ENCODE assay signal across 27 mouse cellular contexts in genomic region chr1:65204299-65204698, GRCm38 (mm10). TPM values are rescaled to one million over a fixed set of nuclear protein-coding genes. Genes with fewer than 3 reads are reported as not detected.
"Had no signal": no experiment of that assay in that cellular context is flagged by ENCODE, and none has a peak within 500 bp of the region (broad histone marks: within the 10 kb centered on the region; RNA-seq: fewer than 3 reads in every experiment).

No protein-coding gene starts in this region.

- H3K4me3 ChIP-seq: embryonic facial prominence, embryonic 10.5 days; embryonic facial prominence, embryonic 12.5 days; embryonic facial prominence, embryonic 13.5 days; embryonic facial prominence, embryonic 15.5 days; erythroblast, embryonic 14.5 days; forebrain, embryonic 10.5 days; forebrain, embryonic 12.5 days; forebrain, embryonic 13.5 days; forebrain, embryonic 15.5 days; gastrocnemius, adult 2 months; heart, adult 2 months had no signal

- H3K9me3 ChIP-seq: embryonic facial prominence, embryonic 10.5 days; embryonic facial prominence, embryonic 12.5 days; embryonic facial prominence, embryonic 15.5 days; forebrain, embryonic 12.5 days; forebrain, embryonic 13.5 days; forebrain, embryonic 15.5 days had no signal

- DNase-seq: cerebellum, adult 8-10 months; cerebellum, adult 9-10 months; cerebellum, adult 9-11 months; cerebellum, postnatal 10 days; cerebellum, postnatal 14 days; cerebellum, postnatal 25 days; cerebellum, postnatal 36 days; embryo, embryonic 11 days; forebrain, postnatal 0 days; gastrocnemius, adult 2 months; gastrocnemius, postnatal 10 days; gastrocnemius, postnatal 14 days; gastrocnemius, postnatal 25 days; gastrocnemius, postnatal 36 days; heart, adult 18-20 months; heart, adult 2 months had no signal

- H3K4me1 ChIP-seq: embryonic facial prominence, embryonic 10.5 days; embryonic facial prominence, embryonic 12.5 days; embryonic facial prominence, embryonic 13.5 days; embryonic facial prominence, embryonic 15.5 days; forebrain, embryonic 10.5 days; forebrain, embryonic 12.5 days; forebrain, embryonic 13.5 days; forebrain, embryonic 15.5 days had no signal

- ATAC-seq: forebrain, embryonic 13.5 days; forebrain, embryonic 14.5 days; forebrain, embryonic 15.5 days; forebrain, embryonic 16.5 days; forebrain, postnatal 0 days had no signal

- H3K9ac ChIP-seq: embryonic facial prominence, embryonic 12.5 days; embryonic facial prominence, embryonic 13.5 days; embryonic facial prominence, embryonic 15.5 days; forebrain, embryonic 12.5 days; forebrain, embryonic 13.5 days; forebrain, embryonic 15.5 days; forebrain, postnatal 0 days had no signal

- H3K27me3 ChIP-seq: embryonic facial prominence, embryonic 12.5 days; embryonic facial prominence, embryonic 13.5 days; embryonic facial prominence, embryonic 15.5 days; forebrain, embryonic 12.5 days; forebrain, embryonic 13.5 days; forebrain, embryonic 15.5 days had no signal

- H3K27ac ChIP-seq: embryonic facial prominence, embryonic 10.5 days; embryonic facial prominence, embryonic 12.5 days; embryonic facial prominence, embryonic 13.5 days; embryonic facial prominence, embryonic 15.5 days; forebrain, embryonic 10.5 days; forebrain, embryonic 12.5 days; forebrain, embryonic 13.5 days; forebrain, embryonic 15.5 days; gastrocnemius, adult 2 months; heart, adult 2 months had no signal

RNA-seq across cellular contexts. Expression of gene Idh1, which starts 18.0 kb away (rescaled TPM):
- polyA plus RNA-seq: erythroblast, embryonic 14.5 days had no signal
